Mouse (Mus musculus): ENCODE results near the gene Slc29a1. TPM values are rescaled to one million over a fixed set of nuclear protein-coding genes. Genes with fewer than 3 reads are reported as not detected.

Gene Slc29a1
- total and polyA plus RNA-seq, 3 experiments = 58.4 to 88.0 (median 72.1) TPM

GRCm38 (mm10) chr17:45573087-45573779, 26.2 kb downstream of the Slc29a1 start, which contains the start of gene Hsp90ab1 (continued):
- no peak for TF ChIP-seq UBTF (IDR thresholded peaks at IDR 0.05; ENCODE audit: low read depth, low read length)
- TF ChIP-seq MYC (IDR thresholded peaks at IDR 0.05; ENCODE audit: low read depth, low read length) = no peak
- peak; percentile 99 for TF ChIP-seq POLR2A (IDR thresholded peaks at IDR 0.05; ENCODE audit: low read depth, low read length)
- no peak for TF ChIP-seq RAD21 (IDR thresholded peaks at IDR 0.05; ENCODE audit: low read depth, low read length)
- no peak for TF ChIP-seq USF2 (conservative IDR thresholded peaks at IDR 0.05; ENCODE audit: low read depth, low read length)
- TF ChIP-seq ZC3H11A (IDR thresholded peaks at IDR 0.05; ENCODE audit: low read depth, low read length) = no peak

DNA sequence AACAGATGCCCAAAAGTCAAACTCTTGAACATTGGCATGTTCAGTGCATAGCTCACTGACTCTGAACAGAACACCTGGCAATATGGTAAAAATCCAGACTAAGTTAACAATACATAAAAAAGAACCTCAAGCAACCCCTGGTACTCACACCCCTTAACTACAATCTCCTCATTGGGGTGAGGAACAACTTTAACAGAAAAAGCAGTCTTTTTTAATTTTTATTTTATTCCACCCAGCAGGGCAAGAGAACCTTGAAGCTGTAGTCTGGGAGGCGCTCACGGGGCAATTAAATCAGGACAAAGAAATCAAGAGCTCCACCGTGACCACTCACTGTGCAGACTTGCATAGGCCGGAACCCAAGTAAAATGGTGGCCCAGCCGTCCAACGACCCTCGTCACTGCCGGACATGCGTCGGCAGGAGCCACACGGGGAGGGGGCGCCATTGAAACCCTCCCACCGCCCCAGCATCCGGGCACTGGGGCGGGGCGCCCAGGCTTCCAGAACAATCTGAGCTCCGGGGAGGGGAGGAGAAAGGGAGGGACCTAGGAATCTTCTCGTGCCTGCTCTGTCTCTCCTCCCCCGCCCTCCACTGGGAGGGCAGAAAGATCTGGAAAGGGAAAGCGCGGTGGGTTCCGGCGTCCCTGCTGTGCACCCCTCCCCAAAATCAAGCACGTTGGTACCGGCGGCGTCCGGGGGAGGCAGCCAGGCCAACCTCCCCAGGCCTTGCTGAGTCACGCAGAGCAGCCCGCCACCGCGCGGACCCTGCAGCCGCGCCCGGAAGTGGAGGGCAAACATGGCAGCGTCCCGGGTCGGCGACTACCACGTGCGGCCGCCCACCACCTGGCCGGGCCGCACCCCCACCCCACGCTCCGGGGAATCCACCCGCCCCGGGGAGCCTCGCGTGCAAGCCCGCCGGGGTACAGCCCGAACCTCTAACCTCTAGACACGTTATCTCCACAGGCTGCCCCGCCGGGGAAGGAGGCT, 27.0 kb downstream of the Slc29a1 start:
- TF ChIP-seq MYC (IDR thresholded peaks at IDR 0.05; ENCODE audit: low read depth, low read length) (peak; percentile 33), SIN3A (IDR thresholded peaks at IDR 0.05; ENCODE audit: low read length) (peak; percentile 90), JUND (conservative IDR thresholded peaks at IDR 0.05; ENCODE audit: low read depth, low read length) (no peak), KAT2A (IDR thresholded peaks at IDR 0.05; ENCODE audit: insufficient replicate concordance, low read length) (no peak), HCFC1 (IDR thresholded peaks at IDR 0.05; ENCODE audit: low read depth, low read length) (peak; percentile 62; the same call in 1 of the 2 replicates), USF1 (IDR thresholded peaks at IDR 0.05; ENCODE audit: low read depth, low read length) (no peak), UBTF (IDR thresholded peaks at IDR 0.05; ENCODE audit: low read depth, low read length) (peak; percentile 77), CTCF (conservative IDR thresholded peaks at IDR 0.05 in 1 of 2, IDR thresholded peaks at IDR 0.05 in 1 of 2; ENCODE audit: low read depth in 2 of 2, low read length in 2 of 2) (no peak), MAZ (IDR thresholded peaks at IDR 0.05; ENCODE audit: low read depth, low read length) (0 out of 2 replicates have a peak, but pooled peaks have one; percentile 51), MXI1 (IDR thresholded peaks at IDR 0.05; ENCODE audit: low read depth, low read length) (peak; percentile 92; the same call in 1 of the 2 replicates), POLR2AphosphoS2 (IDR thresholded peaks at IDR 0.05; ENCODE audit: low read depth, low read length) (peak; percentile 21; the same call in 1 of the 2 replicates), IRF4 (IDR thresholded peaks at IDR 0.05; ENCODE audit: low read depth, low read length) (peak; percentile 12; the same call in 1 of the 2 replicates), NRF1 (IDR thresholded peaks at IDR 0.05; ENCODE audit: low read depth, low read length) (peak; percentile 71), CHD1 (IDR thresholded peaks at IDR 0.05; ENCODE audit: low read depth, low read length) (peak; percentile 50; the same call in 1 of the 2 replicates), ELF1 (IDR thresholded peaks at IDR 0.05; ENCODE audit: low read depth, low read length) (peak; percentile 76), TBP (conservative IDR thresholded peaks at IDR 0.05; ENCODE audit: low read depth, low read length) (no peak)
- Histone ChIP-seq H3K27ac (ENCODE audit: insufficient read depth, low read depth) (peak overlapping the region; percentile 82), H3K9ac (ENCODE audit: insufficient read depth, low read depth) (peak overlapping the region; percentile 99), H3K36me3 (replicated peaks in 1 of 2; ENCODE audit: control insufficient read depth in 1 of 2, insufficient read depth in 1 of 2, low read length in 1 of 2) (peaks cover 43 to 49% of the 10 kb centered on the region in 2 experiments), H3K4me2 (ENCODE audit: insufficient read depth, low read depth, poor library complexity, severe bottlenecking) (peak overlapping the region; percentile 90), H3K27me3 (replicated peaks) (no peaks in the 10 kb centered on the region), H3K4me1 (ENCODE audit: control insufficient read depth in 1 of 2, insufficient read depth in 2 of 2) (peaks cover 21 to 54% of the 10 kb centered on the region in 2 experiments), H3K9me3 (replicated peaks; ENCODE audit: low read length) (no peaks in the 10 kb centered on the region), H3K4me3 (replicated peaks in 1 of 3; ENCODE audit: low read depth in 2 of 3, low read length in 2 of 3, poor library complexity in 1 of 3) (peak overlapping the region; percentile 83 to 93 (median 84)), H3K79me2 (replicated peaks; ENCODE audit: control insufficient read depth, extremely low read depth, insufficient read depth, poor library complexity, severe bottlenecking) (peaks cover 46% of the 10 kb centered on the region)
- DNase-seq (ENCODE audit: extremely low read depth) = peak; percentile 85
- in situ Hi-C loops (cut with MboI; ENCODE audit: low pct_ligation_motif_present, low pct_unique_long_range_greater_than_20kb, low sequenced_read_pairs) (no loop called here), dilution Hi-C loops (cut with MboI; ENCODE audit: extremely low pct_ligation_motif_present, extremely low pct_unique_long_range_greater_than_20kb, low sequenced_read_pairs) (no loop called here)

All from CH12.LX (cell line).